Mouse (Mus musculus) Patski (cell line): ENCODE data around the gene Cfdp1. TPM values are rescaled to one million over a fixed set of nuclear protein-coding genes. Genes with fewer than 3 reads are reported as not detected.

Source experiments
- ATAC-seq: fragments of 100-300 bp; one replicate; pipeline ENCODE4 v1.8.0; 2021
- CTCF ChIA-PET: fragments of 350-600 bp; sonication (Branson Sonifier 250); formaldehyde crosslinking; loops from one replicate; lab custom pipeline; 2022; ENCODE audit warnings: inconsistent platforms; lab: Charles Lee
- POLR2A ChIA-PET: fragments of 350-600 bp; sonication (Branson Sonifier 250); formaldehyde crosslinking; loops from one replicate; lab custom pipeline; 2022; ENCODE audit warnings: antibody characterized with exemption, inconsistent platforms; lab: Charles Lee
- DNase-seq: peaks from one replicate; pipeline ENCODE4 v3.0.0-alpha.2; 2011; ENCODE audit warnings: low read depth, low spot score
- H3K27me3 ChIP-seq: fragments of 371-371 bp; one replicate; pipeline ENCODE4 v1.5.1; 2021
- CTCF ChIP-seq: fragments of 100-300 bp; IDR thresholded peaks from one replicate; pipeline ENCODE4 v1.5.1; 2021
- in situ Hi-C: fragments of 300-500 bp; cut with MboI; formaldehyde crosslinking; loops from 3 replicates; pipeline ENCODE4 v1.11.1; 2018; ENCODE audit warnings: low pct_unique_long_range_greater_than_20kb, mixed read lengths
- polyA plus RNA-seq: library from polyadenylated mRNA; unstranded; gene quantifications from one replicate; pipeline ENCODE4 v1.2.3, GENCODE M21; 2021

Cfdp1 gene
- polyA plus RNA-seq, 1 experiment from 2014 or later = 179 TPM

DNA sequence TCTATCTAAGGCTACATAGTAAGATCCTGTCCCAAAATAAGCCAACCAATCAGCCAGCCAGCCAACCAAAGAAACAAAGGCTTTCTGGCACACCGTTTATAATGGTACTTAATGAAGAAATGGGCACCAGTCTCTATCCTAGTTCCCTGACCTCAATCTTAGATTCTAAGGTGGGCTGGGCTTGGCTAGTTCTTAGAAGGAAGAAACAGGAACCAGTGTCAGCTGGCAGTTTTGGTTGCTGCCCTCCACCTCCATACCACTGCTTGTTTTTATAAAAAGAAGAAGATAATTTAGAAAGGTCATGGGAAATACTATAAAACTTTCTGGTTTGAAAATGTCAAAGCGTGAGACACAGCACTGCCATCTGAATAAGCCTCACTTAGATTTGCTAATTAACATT, 68.0 kb downstream of the Cfdp1 start:
- H3K27me3 ChIP-seq = no peaks in the 10 kb centered on the region
- ChIA-PET CTCF (no interaction called here), POLR2A (interaction anchor here (1.0 kb wide), 1 partner anchor 33 kb away, joined by 3 read pairs; no protein-coding TSS in a partner anchor)
- in situ Hi-C loops = no loop called here
- ATAC-seq = no peak
- no peak for DNase-seq
- TF ChIP-seq CTCF = no peak

DNA sequence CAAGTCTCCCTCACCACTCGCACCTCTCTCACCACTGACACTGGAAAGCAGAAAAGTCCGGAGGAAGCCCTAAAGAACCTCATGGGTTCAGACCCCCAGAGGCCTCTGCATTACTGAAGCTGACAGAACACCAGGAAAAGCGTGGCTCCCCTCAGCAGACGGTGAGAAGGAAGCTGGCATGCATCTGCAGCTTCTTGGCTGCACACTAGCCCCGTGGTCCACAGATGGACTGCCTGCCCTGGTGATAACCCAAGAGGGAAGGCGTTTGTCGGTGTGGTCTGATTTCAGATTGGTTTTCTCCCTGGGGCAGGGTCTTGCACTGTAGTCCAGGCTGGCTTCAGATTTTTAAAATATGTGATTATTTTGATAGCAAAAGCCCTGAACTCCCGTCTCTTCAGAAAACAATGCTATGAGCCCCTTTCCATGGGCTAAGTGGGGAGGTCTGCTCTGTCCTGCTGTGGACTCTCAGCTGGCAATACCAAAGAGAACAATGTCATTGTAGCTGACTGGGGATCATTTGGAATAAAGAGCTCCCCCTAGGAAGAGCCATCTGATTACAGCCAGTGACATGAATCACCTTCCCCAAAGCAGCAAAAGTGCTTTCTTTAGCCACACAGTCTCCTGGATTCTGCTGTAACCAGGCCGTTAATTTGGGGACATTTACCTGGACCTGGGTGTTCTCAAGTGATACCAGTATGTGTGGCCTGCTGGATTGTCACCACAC, 71.3 kb downstream of the Cfdp1 start:
- POLR2A ChIA-PET = no interaction called here
- no peak for TF ChIP-seq CTCF

DNA sequence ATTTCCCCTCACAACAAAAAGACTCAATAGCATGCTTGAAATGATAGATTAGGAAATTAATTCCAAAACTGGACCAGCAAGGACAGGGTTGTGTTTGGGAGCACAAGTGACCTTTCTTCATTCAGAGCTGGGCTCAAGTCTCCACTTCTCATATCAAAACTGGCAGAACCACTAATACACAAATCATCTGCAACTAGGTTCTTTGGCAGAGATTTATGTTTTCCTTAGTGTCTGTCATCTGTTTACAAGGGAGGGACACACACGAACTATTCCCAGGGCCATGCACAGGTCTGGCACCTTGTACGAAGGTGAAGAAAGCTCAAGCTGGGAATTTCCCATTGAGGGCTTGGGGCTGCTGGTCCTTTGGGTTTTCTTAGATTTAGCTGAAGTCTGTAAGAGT, 71.9 kb downstream of the Cfdp1 start:
- H3K27me3 ChIP-seq = no peaks in the 10 kb centered on the region
- ChIA-PET CTCF (interaction anchor here (0.7 to 2.0 kb wide), 3 partner anchors 15 to 70 kb away, joined by 3 to 5 read pairs (median 4); no protein-coding TSS in a partner anchor), POLR2A (no interaction called here)
- ATAC-seq (no peak), DNase-seq (no peak)
- no peak for TF ChIP-seq CTCF
- in situ Hi-C loops = no loop called here

More for the DNA sequence above, 71.3 kb downstream of the Cfdp1 start:
- in situ Hi-C loops = no loop called here
- CTCF ChIA-PET = interaction anchor here (1.3 to 2.0 kb wide), 3 partner anchors 9 to 30 kb away, joined by 3 to 5 read pairs (median 4); no protein-coding TSS in a partner anchor
- DNase-seq (no peak), ATAC-seq (no peak)
- no peaks in the 10 kb centered on the region for H3K27me3 ChIP-seq

DNA sequence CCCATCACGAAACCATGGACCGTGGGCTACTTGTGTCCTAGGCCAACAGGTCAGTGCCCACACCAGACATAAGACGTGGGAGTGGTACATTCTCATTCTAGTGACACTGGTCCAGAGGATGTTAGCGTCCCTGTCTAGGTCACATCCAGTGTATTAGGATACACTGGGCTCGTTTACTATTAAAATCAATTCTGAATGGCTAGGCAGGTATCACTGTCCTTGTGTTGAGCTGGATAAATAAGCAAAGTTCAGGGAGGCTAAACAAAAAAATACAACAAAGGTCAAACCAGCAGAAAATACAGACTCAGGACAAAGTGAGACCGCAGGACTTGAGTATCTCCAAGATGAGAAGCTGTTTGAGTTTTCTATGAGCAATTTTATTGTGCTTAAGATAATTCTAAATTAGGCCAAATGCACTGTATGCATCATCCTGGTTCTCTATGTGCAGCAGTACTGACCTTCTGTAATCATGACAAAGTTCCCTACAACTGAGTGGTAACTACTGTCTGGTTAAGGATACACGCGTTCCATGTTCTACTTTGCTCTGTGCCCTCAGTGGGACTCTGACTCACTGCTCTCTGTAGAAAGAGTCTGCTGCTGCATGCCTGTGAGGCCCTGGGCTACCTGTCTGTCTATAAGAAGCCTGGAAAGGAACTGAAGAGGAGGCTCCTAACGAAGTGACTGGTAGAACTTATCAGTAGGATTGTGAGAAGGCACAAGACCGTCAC, 73.2 kb downstream of the Cfdp1 start:
- CTCF ChIA-PET = interaction anchor here (1.3 kb wide), 1 partner anchor 15 kb away, joined by 3 read pairs; no protein-coding TSS in a partner anchor
- TF ChIP-seq CTCF = no peak
- no peaks in the 10 kb centered on the region for H3K27me3 ChIP-seq
- POLR2A ChIA-PET = interaction anchor here (0.9 kb wide), 1 partner anchor 35 kb away, joined by 4 read pairs; no protein-coding TSS in a partner anchor
- ATAC-seq (no peak), DNase-seq (no peak)
- in situ Hi-C loops = no loop called here

DNA sequence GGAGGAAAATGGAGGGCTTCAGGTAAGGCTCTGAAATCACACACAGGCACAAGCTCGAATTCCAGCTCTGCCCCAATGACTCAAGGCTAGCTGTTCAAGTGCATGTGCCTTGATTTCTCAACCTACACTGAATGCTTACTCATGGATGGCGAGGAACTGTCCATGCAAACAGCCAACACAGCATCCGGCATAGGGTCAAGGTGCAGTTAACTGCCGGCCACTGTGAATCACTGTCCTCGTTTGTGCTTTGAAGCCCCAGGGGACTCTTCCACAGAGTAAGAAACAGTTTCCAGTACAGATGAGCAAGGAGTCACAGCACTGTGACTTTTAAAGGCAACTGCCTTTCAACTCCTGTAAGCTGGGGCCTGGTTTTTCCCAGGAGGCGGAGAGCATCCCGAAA, 74.4 kb downstream of the Cfdp1 start:
- ChIA-PET POLR2A (interaction anchor here (0.9 to 1.6 kb wide), 2 partner anchors 34 to 71 kb away, joined by 3 to 4 read pairs; no protein-coding TSS in a partner anchor), CTCF (interaction anchor here (1.3 kb wide), 1 partner anchor 14 kb away, joined by 3 read pairs; no protein-coding TSS in a partner anchor)
- no peaks in the 10 kb centered on the region for H3K27me3 ChIP-seq
- in situ Hi-C loops = no loop called here
- DNase-seq (peak; percentile 95), ATAC-seq (peak; percentile 91)
- TF ChIP-seq CTCF = no peak

DNA sequence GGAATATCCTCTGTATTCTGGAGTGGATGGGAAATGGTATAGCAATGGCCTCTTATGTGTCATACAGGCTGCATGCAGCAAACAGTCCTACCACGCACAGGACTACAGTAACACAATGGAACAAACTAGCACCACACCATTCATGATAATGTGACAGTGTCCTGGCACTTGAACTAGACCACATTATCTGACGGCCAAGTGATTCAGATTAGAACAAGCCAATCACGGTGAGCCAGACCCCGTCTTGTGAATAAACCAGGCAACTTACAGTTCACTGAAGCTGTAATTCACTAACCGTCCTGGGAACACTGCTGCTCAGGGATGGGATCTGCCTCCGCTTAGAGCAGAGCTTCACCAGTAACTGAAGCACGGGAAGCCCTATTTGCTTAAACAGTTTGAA, 75.3 kb downstream of the Cfdp1 start:
- in situ Hi-C loops = no loop called here
- ChIA-PET CTCF (no interaction called here), POLR2A (interaction anchor here (0.5 to 1.6 kb wide), 3 partner anchors 14 to 70 kb away, joined by 3 to 4 read pairs (median 3); no protein-coding TSS in a partner anchor)
- ATAC-seq = no peak
- H3K27me3 ChIP-seq = no peaks in the 10 kb centered on the region
- DNase-seq = no peak
- no peak for TF ChIP-seq CTCF

DNA sequence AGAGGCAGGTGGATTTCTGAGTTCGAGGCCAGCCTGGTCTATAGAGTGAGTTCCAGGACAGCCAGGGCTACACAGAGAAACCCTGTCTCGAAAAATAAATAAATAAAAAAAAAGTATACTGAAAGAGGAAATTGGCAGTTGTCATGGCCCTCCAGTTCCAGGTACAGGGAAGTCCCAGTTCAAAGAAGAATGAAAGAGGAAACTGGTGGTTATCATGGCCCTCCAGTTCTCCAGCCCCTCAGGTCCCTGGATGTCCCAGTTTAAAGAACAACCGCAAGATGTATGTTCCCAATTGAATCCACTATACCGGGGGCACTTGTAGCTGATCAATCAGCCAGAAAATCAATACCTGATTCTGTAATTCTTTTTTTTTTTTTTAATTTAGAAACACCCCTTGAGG, 77.6 kb downstream of the Cfdp1 start:
- ATAC-seq = no peak

DNA sequence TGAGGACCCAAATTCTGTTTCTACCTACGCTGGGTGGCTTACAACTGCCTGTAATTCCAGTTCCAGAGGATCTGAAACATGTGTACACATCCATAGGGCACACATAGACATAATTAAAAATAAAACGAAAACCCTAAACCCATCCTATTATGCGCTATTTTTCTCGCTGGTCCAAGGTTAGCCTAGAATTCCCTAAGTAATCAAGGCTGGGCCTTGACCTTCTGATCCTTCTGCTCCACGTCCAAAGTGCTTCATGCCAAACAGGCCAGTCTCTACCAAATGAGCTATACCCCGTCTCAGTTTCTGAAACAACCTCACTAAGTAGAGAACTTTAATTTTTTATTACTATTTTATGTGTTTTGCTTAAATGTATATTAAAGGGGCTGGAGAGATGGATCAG, 78.3 kb downstream of the Cfdp1 start:
- no peak for TF ChIP-seq CTCF
- no peak for DNase-seq
- no peaks in the 10 kb centered on the region for H3K27me3 ChIP-seq
- ChIA-PET CTCF (no interaction called here), POLR2A (no interaction called here)
- in situ Hi-C loops = no loop called here
- ATAC-seq = no peak

More for the DNA sequence above, 77.6 kb downstream of the Cfdp1 start:
- H3K27me3 ChIP-seq = no peaks in the 10 kb centered on the region
- in situ Hi-C loops = no loop called here
- TF ChIP-seq CTCF = no peak
- no peak for DNase-seq
- POLR2A ChIA-PET = no interaction called here
- CTCF ChIA-PET = no interaction called here

DNA sequence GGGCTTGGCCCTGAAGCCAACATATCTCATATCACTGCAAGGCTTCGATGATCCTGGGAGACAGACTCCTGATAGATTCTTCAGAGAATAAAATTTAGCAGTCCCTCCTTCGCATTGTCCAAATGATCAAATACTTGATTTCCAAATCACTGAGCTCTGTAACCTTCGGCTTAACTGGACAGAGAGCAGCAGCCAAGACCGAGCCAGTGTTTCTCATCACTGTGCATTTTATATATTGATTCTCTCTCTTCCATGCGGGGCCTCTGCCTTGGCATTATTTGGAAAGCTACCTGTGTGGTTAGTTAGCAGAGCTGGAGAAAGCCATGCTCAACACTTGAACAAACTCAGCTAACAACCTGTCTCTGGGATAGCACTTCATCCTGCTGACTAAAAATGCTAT, 80.6 kb downstream of the Cfdp1 start:
- TF ChIP-seq CTCF = no peak
- DNase-seq = no peak
- no peaks in the 10 kb centered on the region for H3K27me3 ChIP-seq

DNA sequence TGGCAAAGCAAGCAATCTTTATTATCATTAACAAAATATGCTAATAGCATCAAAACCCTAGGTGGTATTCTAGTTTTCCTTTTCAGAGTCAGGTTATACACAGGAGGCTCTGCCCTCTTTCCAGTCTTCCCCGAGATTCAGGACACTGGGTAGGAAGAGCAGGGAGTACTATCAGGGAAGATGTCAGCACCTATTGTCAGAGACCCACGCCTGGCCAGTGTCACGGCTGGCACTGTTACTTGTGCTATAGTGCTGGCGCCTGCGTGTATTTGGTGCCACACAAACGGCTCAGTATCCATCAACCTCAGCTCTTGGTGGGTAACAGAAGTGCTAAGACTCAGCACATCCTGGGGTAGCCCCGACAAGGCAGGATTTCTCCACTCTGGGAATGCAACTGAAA, 81.0 kb downstream of the Cfdp1 start:
- in situ Hi-C loops = no loop called here
- DNase-seq (no peak), ATAC-seq (no peak)
- no peak for TF ChIP-seq CTCF
- ChIA-PET POLR2A (no interaction called here), CTCF (interaction anchor here (0.9 to 1.8 kb wide), 3 partner anchors 23 to 52 kb away, joined by 3 to 5 read pairs (median 3); no protein-coding TSS in a partner anchor)
- no peaks in the 10 kb centered on the region for H3K27me3 ChIP-seq

More for the DNA sequence above, 80.6 kb downstream of the Cfdp1 start:
- no peak for ATAC-seq
- in situ Hi-C loops = no loop called here
- POLR2A ChIA-PET = no interaction called here
- CTCF ChIA-PET = interaction anchor here (0.9 to 1.8 kb wide), 5 partner anchors 10 to 52 kb away, joined by 3 to 5 read pairs (median 3); no protein-coding TSS in a partner anchor
